Mouse (Mus musculus): ENCODE measurements around the gene Dct. TPM values are rescaled to one million over a fixed set of nuclear protein-coding genes. Genes with fewer than 3 reads are reported as not detected.

Gene Dct
- polyA plus RNA-seq (2012; rRNA removed) = 0.65 and 2.2 TPM in 2 replicates

GRCm38 (mm10) chr14:118051975-118052630, at the start of gene Dct:
TSS of gene Dct (minus strand) at chr14:118052244.

Other genes starting within 250 kb of the Dct start
- gene Tgds, start 80.5 kb upstream of the Dct start, polyA plus RNA-seq (2012; rRNA removed) = 13.3 and 14.1 TPM in 2 replicates
- 10.7 and 10.8 TPM in 2 replicates for gene Gpr180, start 84.9 kb upstream of the Dct start, polyA plus RNA-seq (2012; rRNA removed)
- gene Sox21, start 184.8 kb upstream of the Dct start, polyA plus RNA-seq (2012; rRNA removed) = not detected in 2 replicates
- gene Gm9376, start 214.7 kb upstream of the Dct start, polyA plus RNA-seq (2012; rRNA removed) = not detected in 2 replicates

Data from liver, embryonic 18 days (tissue).